Mouse (Mus musculus) thymus, postnatal 25 days (tissue): ENCODE results near the gene Mrpl18.
A peak's percentile ranks its signal among the peaks of the same experiment; 100 is the strongest.
"Not testable (repeated sequence)": the region's sequence is repeated elsewhere in the genome, so short reads cannot be mapped to it uniquely, and the experiment has no call there.

Experiments used
- DNase-seq: peaks from one replicate; pipeline ENCODE4 v3.0.0; 2022

Mrpl18 gene

DNA sequence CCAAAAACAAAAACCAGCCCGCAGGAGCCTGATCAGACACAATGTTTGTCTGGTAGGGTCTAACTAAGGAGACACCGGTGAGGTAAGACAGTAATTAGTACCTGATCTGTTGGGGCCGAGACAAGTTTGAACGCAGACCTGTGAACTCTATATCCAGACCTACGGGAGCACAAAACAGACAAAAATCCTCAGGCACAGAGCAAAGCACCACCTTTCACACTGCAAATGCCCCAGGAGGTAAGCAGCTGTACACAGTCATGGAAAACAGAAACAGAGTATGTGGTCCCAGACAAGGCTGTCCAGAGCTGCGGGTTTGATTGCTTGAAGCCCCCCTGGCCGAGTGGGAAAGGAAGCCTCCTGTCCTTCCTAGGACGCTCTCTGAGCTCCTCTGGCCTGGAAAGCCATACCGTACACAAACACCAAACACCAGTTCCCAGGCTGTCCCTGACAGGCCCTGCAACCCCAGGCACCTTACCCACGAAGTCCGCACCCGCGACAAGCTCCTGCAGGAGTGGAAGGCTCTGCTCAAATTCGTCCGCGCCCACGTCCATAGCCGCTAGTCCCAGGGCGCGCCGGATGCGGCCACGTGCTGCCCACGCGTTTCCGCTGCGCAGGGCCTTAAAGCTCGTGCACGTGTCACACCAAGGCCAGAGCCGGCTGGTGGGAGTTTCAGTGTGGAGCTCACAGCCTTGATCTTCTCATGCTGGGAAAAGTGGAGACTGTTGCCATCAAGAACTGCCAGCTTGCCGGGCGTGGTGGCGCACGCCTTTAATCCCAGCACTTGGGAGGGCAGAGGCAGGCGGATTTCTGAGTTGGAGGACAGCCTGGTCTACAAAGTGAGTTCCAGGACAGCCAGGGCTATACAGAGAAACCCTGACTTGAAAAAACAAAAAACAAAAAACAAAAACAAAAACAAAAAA lies 6.5 kb downstream of the Mrpl18 start, which contains the start of gene Pnldc1:
TSS of gene Pnldc1 (minus strand) at position 870 of the 920 bp plus-strand sequence.
- no peak for DNase-seq

DNA sequence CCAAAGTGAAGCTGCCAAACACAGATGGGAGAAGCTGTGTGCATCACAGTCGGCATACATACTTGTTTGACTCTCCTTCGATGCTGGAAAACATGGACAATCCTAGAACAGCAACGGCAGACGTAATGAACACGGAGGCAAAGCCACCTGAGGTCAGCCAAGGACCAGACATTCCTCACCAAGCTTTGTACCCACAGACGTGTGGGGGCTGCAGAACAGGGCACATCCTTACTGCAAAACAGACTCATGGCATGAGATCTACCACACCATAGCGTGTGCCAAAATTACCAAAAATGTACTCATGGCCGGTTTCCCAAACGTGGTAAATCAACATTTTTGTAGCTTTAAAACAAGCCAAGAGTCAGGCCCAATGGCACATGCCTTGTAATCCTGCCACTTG lies 9.7 kb downstream of the Mrpl18 start:
- no peak for DNase-seq

DNA sequence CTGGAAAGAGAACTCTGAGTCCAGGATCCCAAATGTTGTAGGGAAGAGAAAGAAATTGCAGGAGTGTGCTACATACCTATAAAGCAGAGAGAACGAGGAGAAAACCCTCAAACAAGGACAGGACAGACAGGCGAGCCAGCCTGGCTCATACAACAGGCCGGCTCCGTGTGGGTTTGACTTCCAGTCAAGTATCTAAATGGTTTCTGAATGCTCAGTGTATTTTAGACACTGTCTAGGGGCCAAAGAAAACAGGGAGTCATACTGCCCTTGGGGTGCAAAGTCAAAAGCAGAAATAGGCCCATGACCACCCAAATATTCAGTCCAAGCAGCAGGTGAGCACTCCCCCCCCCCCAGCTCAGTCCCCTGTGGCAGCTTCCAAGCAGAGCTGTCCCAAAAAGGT lies 10.3 kb downstream of the Mrpl18 start:
- DNase-seq = no peak

DNA sequence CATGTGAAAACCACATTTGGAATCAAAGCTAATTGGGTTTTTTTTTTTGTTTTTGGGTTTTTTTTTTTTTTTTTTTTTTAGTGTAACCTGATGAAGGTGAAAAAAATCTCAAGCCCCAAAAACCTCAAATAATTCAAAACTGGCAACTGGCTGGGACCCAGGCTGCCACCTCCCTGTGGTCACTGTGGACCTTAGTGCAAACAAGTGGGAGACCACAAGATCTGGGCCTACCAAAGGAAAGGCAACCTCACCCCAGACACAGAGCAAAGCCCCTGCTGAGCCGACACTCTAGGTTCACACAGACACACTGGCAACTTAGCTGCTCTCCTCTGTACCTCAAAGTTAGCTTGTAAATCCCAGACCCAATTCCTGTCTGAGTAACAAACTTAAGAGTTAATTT lies 11.8 kb downstream of the Mrpl18 start:
- DNase-seq = no peak

DNA sequence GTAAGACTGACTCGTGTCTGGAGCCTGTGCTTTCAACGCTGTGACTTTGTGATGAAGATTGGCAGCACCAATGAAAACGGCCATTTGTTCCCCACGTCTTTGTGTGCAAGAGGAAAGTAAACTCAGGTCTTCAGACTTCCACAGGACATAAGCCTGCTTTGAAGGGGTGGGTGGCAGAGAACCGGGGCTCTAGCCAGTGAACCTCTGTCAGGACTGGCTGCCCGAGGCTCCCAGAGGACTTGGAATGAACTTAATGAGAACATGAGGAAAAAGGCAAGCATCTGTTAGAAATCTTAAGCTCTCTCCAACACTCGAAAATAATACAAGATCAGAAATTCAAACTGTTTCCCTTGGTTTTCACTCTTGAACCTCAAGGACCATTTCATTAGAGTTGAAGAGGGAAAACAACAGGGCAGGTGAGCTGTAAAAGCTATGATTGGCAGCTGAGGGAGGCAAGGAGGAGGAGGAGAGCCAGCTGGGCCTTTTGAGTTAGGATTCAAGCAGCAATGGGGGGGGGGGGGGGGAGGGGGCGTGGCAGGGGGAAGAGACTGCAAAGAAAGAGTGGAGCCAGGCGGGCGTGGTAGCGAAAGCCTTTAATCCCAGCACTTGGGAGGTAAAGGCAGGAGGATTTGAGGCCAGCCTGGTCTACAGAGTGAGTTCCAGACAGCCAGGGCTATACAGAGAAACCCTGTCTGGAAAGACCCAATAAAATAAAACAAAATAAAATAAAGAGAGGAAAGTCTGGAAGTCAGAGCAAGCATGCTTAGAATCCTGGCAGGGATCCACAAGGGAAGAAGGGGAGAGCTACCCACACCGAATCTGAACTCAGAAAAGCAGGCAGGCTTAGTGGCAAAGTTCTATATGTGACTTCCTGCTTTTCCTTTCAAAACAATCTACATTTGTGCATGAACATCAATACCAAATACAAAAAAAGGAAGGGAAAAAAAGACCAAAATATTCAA lies 12.5 kb downstream of the Mrpl18 start:
- DNase-seq = no peak

DNA sequence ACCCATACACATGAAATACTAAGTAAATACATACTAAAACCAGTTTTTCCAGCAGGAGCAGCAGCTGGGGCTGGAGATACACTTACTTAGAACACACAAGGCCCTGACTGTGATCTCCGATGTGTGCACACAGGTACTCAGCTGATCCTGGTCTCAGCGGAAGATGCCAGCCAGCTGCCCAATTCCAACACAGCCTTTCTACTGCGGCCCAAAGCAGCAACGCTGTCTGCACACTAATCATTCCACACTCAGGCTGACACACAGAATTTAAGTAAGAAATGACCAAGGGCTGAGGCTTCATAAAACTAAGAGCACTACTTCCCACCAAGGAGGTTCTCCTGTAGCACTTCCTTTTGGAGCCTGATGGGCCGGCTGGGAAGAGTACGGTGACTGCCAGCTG lies 13.9 kb downstream of the Mrpl18 start:
- no peak for DNase-seq

GRCm38 (mm10) chr17:12898607-12899006 lies 17.5 kb downstream of the Mrpl18 start:
- DNase-seq = not testable (repeated sequence)

DNA sequence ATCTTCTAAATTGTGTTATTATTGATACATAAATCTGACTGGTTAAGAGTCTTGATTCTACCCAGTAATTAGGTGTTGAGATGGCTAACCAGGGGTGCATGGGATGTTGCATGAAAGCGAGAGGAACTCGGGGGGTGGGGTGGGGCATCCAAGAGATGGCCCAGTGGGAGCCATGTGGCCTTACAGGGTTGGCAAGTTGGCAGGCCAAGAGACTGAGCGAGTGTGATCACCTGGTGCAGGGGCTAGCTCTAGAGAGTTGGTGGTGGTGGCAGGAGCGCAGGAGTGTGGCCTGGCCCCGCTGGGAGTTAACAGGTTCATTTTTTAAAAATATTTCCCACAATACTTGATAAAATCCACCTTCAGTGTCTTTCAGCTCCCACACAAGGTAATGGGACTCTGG lies 18.5 kb downstream of the Mrpl18 start:
- DNase-seq = no peak

DNA sequence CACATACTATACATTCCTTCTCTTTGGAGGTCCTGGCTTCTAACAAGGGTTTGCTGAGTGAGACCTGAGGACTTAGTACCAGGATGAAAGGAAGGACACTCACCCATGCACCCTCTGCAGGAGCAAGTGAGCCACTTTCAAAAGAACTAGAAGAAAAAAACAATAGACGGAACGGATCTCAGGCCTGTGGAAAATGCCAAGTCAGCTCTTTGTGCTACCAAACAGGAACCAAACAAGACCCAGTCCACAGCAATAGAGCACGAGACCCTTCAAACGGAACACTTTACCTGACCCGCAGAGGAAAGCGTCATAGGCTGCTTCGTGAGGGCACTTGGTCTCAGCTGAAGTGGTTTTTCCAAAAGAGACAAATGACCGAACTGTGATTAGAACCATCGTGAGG lies 24.1 kb downstream of the Mrpl18 start:
- DNase-seq = no peak

DNA sequence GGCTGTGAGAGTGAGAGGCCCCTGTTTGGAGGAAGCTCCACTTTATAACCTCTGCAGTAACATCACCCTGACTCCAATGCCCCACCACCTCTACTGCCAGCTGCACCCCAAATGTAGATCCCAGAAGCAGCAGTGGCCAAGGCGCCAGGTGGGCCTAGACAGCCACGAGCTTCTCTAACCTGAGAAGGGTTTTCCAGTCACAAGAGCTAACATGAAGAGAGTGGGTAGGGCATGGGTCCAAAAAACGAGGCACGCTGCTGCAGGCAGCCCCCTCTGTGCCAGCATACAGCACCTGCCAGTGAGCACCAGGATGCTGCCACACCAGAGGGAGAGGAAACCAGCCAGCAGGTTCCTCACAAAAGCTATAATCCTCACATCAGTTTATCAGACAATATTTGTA lies 25.1 kb downstream of the Mrpl18 start:
- DNase-seq = no peak

GRCm38 (mm10) chr17:12887021-12887775 lies 28.9 kb downstream of the Mrpl18 start:
- no peak for DNase-seq

DNA sequence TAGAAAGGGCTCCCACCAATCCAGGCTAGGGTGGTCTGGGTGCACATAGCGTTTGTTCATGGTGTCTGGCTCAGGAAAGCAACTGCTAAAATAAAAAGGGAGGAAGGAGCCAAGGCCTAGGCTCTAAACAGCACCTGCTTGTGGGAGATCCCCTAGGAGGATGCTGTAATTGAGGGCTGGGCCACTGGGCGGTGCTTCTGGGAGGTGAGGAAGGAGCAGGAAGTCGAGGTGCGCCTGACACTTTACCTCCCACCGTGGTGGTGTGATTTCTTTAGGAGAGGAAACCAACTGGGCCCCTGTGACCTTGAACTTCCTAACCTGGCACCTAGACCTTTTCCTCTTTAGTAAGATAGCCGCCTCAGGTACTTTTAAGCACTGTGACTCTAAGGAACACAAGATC lies 29.5 kb downstream of the Mrpl18 start:
- DNase-seq = peak; percentile 39

- no peak for DNase-seq
These were observed 34.9 kb downstream of the Mrpl18 start for GRCm38 (mm10) chr17:12881216-12881615.

DNA sequence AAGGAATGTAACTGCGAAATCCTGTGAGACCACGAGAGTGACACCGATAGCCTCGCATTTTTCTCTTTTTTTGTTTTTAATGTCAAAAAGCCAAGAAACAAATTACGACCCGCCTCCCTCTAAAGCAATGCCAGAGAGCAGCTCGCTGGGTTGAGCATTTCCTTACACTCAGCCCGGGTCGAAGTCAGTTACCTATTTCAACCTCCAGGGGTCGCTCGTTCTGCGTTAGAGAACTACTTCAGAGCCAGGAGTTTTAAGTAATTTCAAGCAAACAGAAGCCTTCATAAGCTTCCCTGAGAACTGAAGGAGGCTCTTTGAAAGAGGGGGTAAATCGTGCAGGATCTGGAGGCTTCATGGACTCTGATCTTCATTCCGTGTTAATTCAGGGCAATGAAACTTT lies 36.0 kb downstream of the Mrpl18 start:
- peak; percentile 84 for DNase-seq

- DNase-seq = no peak
These were observed 40.4 kb downstream of the Mrpl18 start, which contains the start of gene Mrgprh for GRCm38 (mm10) chr17:12875734-12876133. Mrgprh (plus strand) TSS chr17:12876034.

GRCm38 (mm10) chr17:12872275-12873028 lies 43.7 kb downstream of the Mrpl18 start:
- DNase-seq = peak; percentile 23

GRCm38 (mm10) chr17:12868640-12869039 lies 47.5 kb downstream of the Mrpl18 start:
- DNase-seq = no peak

- DNase-seq = no peak
These were observed 48.1 kb downstream of the Mrpl18 start, which contains the start of gene Mas1 for GRCm38 (mm10) chr17:12868043-12868442. Mas1 (minus strand) TSS chr17:12868143.

DNA sequence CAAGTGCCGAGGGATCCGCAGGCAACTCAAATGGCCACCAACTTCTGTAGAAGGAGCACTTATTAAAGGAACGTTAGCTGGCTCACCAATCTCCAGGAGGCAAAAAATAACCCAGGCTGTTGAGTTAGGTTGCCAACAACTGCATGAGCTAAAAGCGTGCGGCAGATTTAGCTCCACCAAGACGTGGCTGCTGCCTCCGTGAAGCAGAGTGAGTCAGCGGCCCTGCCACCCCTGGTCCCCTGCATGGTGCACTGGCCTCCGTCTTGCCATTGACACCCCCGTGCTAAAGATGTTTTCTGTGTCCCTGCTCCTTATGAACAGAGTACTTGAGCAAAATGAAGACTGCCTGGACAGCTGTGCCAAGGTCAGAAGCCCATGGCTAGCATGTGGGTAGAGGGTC lies 49.3 kb downstream of the Mrpl18 start:
- no peak for DNase-seq

DNA sequence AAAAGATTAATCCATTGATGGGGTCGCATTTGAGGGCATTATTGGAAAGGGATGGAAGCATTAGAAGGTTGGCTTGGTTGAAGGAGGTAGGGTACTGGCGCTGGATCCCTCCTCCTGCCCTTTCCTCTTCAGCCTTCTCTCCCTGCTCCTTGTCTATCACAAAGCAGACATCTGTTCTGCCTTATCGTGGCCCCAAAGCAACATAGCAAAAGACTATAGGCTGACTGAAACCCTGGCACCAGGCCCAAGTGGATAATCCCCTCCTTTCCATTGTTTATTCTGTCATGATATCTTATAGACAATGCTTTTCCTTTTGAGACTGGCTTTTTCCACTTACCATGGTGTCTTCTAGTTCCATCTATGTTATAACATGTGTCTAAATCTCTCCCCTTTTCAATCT lies 50.7 kb downstream of the Mrpl18 start:
- DNase-seq = no peak

DNA sequence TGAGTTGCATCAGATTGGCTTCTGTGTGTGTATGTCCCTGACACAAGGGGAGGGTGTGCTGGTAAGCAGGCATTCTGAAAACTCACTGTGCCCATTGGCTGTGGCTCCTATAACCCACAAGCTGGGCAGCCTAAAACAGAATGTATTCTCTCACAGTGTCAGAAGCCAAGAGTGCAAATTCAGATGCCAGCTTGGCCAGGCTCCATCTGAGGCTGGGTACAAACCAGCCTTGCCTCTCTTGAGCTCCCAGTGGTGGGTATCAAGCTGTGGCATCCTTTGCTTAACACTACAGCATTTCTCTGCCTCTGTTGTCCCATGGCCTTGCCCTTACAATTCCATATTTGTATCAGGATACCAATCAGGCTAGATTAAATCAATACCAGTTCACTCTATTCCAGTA lies 52.0 kb downstream of the Mrpl18 start:
- DNase-seq = no peak
